Mouse (Mus musculus): ENCODE results near the gene Trim66. TPM values are rescaled to one million over a fixed set of nuclear protein-coding genes. Genes with fewer than 3 reads are reported as not detected.

The Trim66 gene
- polyA plus RNA-seq (2014; fragmentation: Illumina TruSeq; extraction: RNeasy Lipid Tissue Mini Kit (QIAGEN cat#74804); ENCODE audit: low read depth, low replicate concordance): 0.06 TPM

GRCm38 (mm10) chr7:109508034-109508433 lies at the start of gene Trim66:
Gene Trim66, minus strand, starts transcription at chr7:109508134.

GRCm38 (mm10) chr7:109518838-109519696 lies 11.1 kb upstream of the Trim66 start, which contains the start of gene Rpl27a:
Gene Rpl27a, plus strand, starts transcription at chr7:109519147.

DNA sequence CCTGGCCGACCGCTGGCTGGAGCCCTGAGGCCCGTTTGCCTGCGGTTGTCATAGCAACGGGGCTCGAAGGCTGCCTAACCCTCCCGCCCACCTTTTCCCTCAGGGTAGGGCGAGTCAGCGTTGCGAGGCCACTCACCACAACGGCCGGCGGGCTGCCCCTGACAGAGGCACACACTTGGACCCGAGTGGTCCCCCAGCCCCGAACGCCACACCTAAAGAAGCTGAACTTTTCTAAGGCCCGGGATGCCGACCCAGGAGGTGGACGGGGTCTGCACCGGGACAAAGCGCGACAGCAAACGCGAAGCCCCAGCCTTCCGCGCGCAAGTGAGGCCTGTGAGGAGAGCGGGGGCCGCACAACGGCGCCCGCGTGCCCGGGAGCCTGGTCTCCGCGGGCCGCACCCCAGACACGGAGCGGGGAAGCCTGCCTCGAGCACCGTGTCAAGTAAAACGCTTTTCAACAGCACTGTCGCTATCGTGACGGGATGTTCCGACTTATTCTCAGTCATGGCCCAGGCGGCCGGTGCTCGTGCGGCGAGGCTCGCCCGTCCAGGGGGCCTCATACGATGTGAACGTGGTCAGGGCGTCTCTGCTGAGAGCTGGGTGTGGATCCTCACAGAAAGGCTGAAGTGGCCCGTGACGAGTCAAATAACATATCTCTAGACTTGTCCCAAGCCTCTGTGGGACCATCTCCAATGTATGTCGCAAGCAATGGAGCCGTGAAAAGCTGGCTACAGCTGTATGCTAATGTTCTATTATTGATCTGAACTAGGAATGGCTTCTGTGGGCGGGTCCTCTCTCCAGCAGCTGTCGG lies 68.9 kb downstream of the Trim66 start, which contains the start of gene Stk33:
Stk33 (minus strand) TSS at position 301 of the 811 bp plus-strand sequence.

Other genes starting within 250 kb of the Trim66 start
- 0.35 TPM for gene Stk33, start 69.1 kb downstream of the Trim66 start, polyA plus RNA-seq (2014; fragmentation: Illumina TruSeq; extraction: RNeasy Lipid Tissue Mini Kit (QIAGEN cat#74804); ENCODE audit: low read depth, low replicate concordance)
- 148 TPM for gene Rpl27a, start 11.0 kb upstream of the Trim66 start, polyA plus RNA-seq (2014; fragmentation: Illumina TruSeq; extraction: RNeasy Lipid Tissue Mini Kit (QIAGEN cat#74804); ENCODE audit: low read depth, low replicate concordance)
- 47.1 TPM for gene St5, start 195.5 kb upstream of the Trim66 start, polyA plus RNA-seq (2014; fragmentation: Illumina TruSeq; extraction: RNeasy Lipid Tissue Mini Kit (QIAGEN cat#74804); ENCODE audit: low read depth, low replicate concordance)
- 19.5 TPM for gene Akip1, start 195.6 kb upstream of the Trim66 start, polyA plus RNA-seq (2014; fragmentation: Illumina TruSeq; extraction: RNeasy Lipid Tissue Mini Kit (QIAGEN cat#74804); ENCODE audit: low read depth, low replicate concordance)
- gene BC051019, start 215.7 kb upstream of the Trim66 start, polyA plus RNA-seq (2014; fragmentation: Illumina TruSeq; extraction: RNeasy Lipid Tissue Mini Kit (QIAGEN cat#74804); ENCODE audit: low read depth, low replicate concordance): not detected
- not detected for gene Ascl3, start 223.6 kb upstream of the Trim66 start, polyA plus RNA-seq (2014; fragmentation: Illumina TruSeq; extraction: RNeasy Lipid Tissue Mini Kit (QIAGEN cat#74804); ENCODE audit: low read depth, low replicate concordance)
- 132 TPM for gene Tmem9b, start 244.7 kb upstream of the Trim66 start, polyA plus RNA-seq (2014; fragmentation: Illumina TruSeq; extraction: RNeasy Lipid Tissue Mini Kit (QIAGEN cat#74804); ENCODE audit: low read depth, low replicate concordance)